Mouse (Mus musculus) midbrain, embryonic 13.5 days (tissue): ENCODE measurements around the gene Chd2. TPM values are rescaled to one million over a fixed set of nuclear protein-coding genes. Genes with fewer than 3 reads are reported as not detected.

ENCODE experiments used
- ATAC-seq: fragments of 200-750 bp; cut with Nextera tagmentation; 2 replicates; pipeline ENCODE4 v1.8.0; 2017; ENCODE audit warnings: mild to moderate bottlenecking, moderate TSS enrichment, moderate library complexity
- H3K27ac ChIP-seq: fragments of 300-500 bp; sonication (generic); 2 replicates; pipeline ENCODE4 v1.5.1; 2015; ENCODE audit warnings: inconsistent platforms, mild to moderate bottlenecking, moderate library complexity
- H3K27me3 ChIP-seq: fragments of 300-500 bp; sonication (generic); 2 replicates; pipeline ENCODE4 v1.6.1; 2015; ENCODE audit warnings: mild to moderate bottlenecking, inconsistent platforms
- H3K36me3 ChIP-seq: fragments of 300-500 bp; sonication (generic); 2 replicates; pipeline ENCODE4 v1.6.1; 2015; ENCODE audit warnings: mild to moderate bottlenecking, inconsistent platforms
- H3K4me1 ChIP-seq: fragments of 300-500 bp; sonication (generic); replicated peaks from 2 replicates; pipeline ENCODE4 v1.6.1; 2015; ENCODE audit warnings: inconsistent platforms
- H3K4me2 ChIP-seq: fragments of 300-500 bp; sonication (generic); replicated peaks from 2 replicates; pipeline ENCODE4 v1.6.1; 2015; ENCODE audit warnings: moderate library complexity, mild to moderate bottlenecking, inconsistent platforms
- H3K4me3 ChIP-seq: fragments of 300-500 bp; sonication (generic); replicated peaks from 2 replicates; pipeline ENCODE4 v1.5.1; 2015; ENCODE audit warnings: mild to moderate bottlenecking, inconsistent platforms
- H3K9ac ChIP-seq: fragments of 300-500 bp; sonication (generic); replicated peaks from 2 replicates; pipeline ENCODE4 v1.6.1; 2015; ENCODE audit warnings: mild to moderate bottlenecking, inconsistent platforms
- H3K9me3 ChIP-seq: fragments of 300-500 bp; sonication (generic); 2 replicates; pipeline ENCODE4 v1.6.1; 2016; ENCODE audit warnings: mild to moderate bottlenecking, inconsistent platforms
- WGBS: fragments of 180-500 bp; shearing (Covaris S2); methylation state at CpG from one replicate; pipeline ENCODE4 v1.1.7; 2015; 5-methylcytosine and 5-hydroxymethylcytosine counted together
- polyA plus RNA-seq: library from polyadenylated mRNA; unstranded; fragments of >200 nt; fragmentation: Nextera tagmentation; extraction: Ambion mirVana; gene quantifications from 2 replicates; pipeline ENCODE4 v1.2.1, GENCODE M21; 2015

Chd2 gene
- polyA plus RNA-seq, 1 experiment from 2014 or later: 48.5 TPM

DNA sequence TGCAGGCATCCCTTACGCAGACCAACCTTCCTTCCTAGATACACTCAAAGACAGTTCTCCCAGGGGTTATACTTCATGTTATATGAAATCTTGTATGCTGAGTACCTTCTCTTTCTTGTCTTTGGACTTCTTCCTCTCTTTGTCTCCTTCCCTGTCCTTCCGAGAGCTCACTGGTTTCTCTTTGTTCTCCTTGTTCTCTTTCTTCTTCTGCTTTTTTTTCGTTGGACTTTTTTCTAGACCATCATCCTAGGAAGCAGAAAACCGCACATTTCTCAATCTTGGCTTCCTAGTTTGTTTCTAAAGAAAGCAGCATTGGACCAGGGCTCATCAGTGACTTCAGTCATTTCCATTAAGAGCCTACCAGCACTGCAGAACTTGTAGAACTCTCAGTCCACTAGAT lies 90.0 kb downstream of the Chd2 start:
- Histone ChIP-seq H3K27ac (no peak overlapping the region), H3K9me3 (no peaks in the 10 kb centered on the region), H3K4me2 (no peak overlapping the region), H3K27me3 (no peaks in the 10 kb centered on the region), H3K4me3 (no peak overlapping the region), H3K4me1 (no peaks in the 10 kb centered on the region), H3K36me3 (peaks cover 92% of the 10 kb centered on the region), H3K9ac (no peak overlapping the region)
- no peak for ATAC-seq
- WGBS: 95% methylated on average over 4 of the region's 4 CpGs

DNA sequence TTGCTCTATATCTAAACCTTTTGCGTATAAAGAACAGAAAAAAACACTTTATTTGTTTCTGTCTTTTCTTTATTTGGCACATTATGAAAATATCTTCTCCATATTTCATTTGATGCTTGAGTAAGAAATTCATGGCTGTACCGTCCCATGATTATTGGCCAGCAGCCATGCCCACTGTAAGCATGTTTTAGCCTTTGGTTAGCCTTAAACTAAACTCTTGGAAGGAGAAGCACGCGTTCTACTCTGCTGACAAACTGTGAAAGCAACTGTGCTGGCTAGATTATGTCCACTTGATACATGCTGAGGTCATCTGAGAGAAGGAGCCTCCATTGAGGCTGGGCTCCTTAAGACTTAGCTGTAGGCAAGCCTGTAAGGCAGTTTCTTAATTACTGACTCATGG lies 99.4 kb downstream of the Chd2 start:
- Histone ChIP-seq H3K36me3 (peaks cover 91% of the 10 kb centered on the region), H3K4me3 (no peak overlapping the region), H3K27me3 (no peaks in the 10 kb centered on the region), H3K4me1 (no peaks in the 10 kb centered on the region), H3K4me2 (no peak overlapping the region), H3K9ac (no peak overlapping the region), H3K9me3 (no peaks in the 10 kb centered on the region), H3K27ac (no peak overlapping the region)
- no peak for ATAC-seq
- WGBS: 97% methylated on average over 4 of the region's 4 CpGs

DNA sequence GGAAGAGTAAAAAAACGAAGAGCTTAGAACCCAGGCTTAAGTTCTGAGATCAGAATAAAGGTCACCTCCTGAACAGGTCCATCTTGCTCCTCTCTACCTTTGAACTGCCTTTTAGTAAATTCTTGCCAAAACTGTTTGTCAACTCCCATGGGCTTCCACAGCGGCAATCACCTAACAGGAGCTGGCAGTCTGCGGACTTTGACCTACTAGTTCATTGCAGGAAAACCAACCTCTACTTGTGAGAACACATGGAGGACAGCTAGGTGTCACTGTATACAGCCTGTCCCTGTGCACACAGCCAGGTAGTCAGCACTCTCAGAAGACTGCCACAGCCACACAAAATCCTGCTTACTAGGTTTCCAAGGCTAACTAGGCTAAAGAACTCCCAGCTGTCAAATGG lies 99.8 kb downstream of the Chd2 start:
- Histone ChIP-seq H3K9me3 (no peaks in the 10 kb centered on the region), H3K9ac (no peak overlapping the region), H3K27ac (no peak overlapping the region), H3K27me3 (no peaks in the 10 kb centered on the region), H3K4me3 (no peak overlapping the region), H3K36me3 (peaks cover 90% of the 10 kb centered on the region), H3K4me1 (no peaks in the 10 kb centered on the region), H3K4me2 (no peak overlapping the region)
- WGBS: 97% methylated on average over 3 of the region's 3 CpGs
- no peak for ATAC-seq

DNA sequence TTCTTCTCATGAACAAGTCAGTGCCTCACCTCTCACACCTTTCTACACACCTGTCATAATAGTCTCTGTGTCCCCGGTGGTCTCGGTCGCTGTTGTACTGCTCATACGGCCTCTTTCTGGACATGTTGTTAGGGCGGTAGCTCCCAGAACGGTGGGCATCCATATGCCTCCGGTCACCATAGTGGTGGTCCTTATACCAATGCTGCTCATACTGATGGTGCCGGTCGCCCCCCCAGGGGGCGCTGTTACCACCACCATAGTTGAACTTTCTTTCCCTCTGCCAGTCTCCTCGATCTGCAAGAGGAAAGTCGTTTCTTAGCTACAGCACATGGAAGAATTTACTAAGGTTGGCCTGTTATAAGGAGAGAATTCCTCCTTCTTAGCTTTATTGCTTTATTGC lies 105.9 kb downstream of the Chd2 start:
- Histone ChIP-seq H3K4me3 (no peak overlapping the region), H3K9ac (no peak overlapping the region), H3K4me1 (0 out of 2 replicates have a peak, but pooled peaks cover 7% of the 10 kb centered on the region), H3K27ac (no peak overlapping the region), H3K4me2 (no peak overlapping the region), H3K27me3 (no peaks in the 10 kb centered on the region), H3K36me3 (peaks cover 76% of the 10 kb centered on the region), H3K9me3 (no peaks in the 10 kb centered on the region)
- 77% methylated on average over 12 of the region's 12 CpGs for WGBS
- peak; percentile 40; the same call in 1 of the 2 replicates for ATAC-seq

DNA sequence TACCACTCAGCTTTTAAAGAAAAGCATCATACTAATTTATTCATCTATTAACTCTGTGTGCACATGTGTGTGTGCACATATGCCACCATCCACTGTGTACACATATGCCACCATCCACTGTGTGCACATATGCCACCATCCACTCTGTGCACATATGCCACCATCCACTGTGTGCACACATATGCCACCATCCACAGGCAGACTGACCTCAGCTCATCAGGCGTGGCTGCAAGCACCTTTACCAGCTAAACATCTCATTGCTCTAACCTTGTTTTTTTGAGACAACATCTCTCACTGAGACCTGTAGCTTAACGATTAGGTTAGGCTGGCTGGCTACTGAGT lies 107.3 kb downstream of the Chd2 start:
- Histone ChIP-seq H3K36me3 (peaks cover 74% of the 10 kb centered on the region), H3K27ac (no peak overlapping the region), H3K4me3 (no peak overlapping the region), H3K27me3 (no peaks in the 10 kb centered on the region), H3K4me1 (0 out of 2 replicates have a peak, but pooled peaks cover 7% of the 10 kb centered on the region), H3K9ac (no peak overlapping the region), H3K4me2 (no peak overlapping the region), H3K9me3 (no peaks in the 10 kb centered on the region)
- no peak for ATAC-seq
- 94% methylated on average over 2 of the region's 2 CpGs for WGBS

DNA sequence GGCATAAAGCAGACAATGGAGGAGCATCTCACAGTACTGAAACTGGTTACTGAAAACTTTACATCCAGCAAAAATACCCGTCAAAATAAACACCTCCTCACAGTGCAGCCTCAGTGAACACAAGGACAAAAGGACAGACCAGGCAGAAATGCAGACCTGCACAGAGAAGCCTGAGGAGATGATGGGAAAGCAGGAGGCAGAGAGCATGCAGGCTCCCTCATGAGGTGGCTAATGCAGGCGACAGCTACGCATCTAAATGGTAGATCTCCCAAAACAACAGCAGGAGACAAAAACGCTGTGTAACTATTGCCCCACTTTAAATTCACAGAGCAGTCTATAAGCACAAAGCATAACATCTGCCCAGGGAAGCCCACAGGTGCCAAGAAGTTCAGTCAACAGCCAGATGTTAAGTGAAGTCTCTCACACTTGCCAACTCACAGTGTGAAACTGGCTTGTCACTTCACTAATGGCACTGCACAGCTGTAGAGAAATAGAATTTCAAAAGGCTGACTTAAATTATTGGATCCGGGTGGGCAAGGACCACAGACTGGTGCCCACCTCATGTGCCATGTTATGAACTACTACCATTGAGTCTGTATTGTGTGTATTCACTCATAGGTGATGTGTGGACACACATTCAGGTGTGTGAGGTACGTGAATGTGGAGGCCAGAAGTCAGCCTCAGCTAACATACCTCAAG lies 107.8 kb downstream of the Chd2 start:
- Histone ChIP-seq H3K9me3 (no peaks in the 10 kb centered on the region), H3K36me3 (peaks cover 74% of the 10 kb centered on the region), H3K4me1 (0 out of 2 replicates have a peak, but pooled peaks cover 7% of the 10 kb centered on the region), H3K27me3 (no peaks in the 10 kb centered on the region), H3K27ac (peak overlapping the region; percentile 60), H3K9ac (no peak overlapping the region), H3K4me2 (no peak overlapping the region), H3K4me3 (no peak overlapping the region)
- WGBS: 84% methylated on average over 6 of the region's 6 CpGs
- ATAC-seq: no peak

DNA sequence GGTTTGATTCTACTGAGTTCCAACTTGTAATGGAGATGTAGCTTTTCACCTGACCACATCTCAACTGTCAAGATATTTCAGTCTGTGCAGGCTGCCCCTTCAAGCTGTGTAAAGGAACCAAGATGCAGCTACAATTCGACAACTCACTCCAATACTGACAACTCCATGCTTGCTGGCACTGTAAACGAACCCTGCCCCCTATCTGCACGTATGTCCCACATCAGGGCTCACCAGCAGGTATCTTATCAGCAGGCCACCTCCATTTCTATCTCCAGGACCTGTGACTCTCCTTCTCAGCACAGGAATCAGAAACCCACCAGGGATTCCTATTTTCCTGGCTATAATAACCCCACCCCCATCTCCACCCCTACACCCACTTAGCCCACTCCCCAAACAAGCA lies 113.1 kb downstream of the Chd2 start:
- Histone ChIP-seq H3K9ac (no peak overlapping the region), H3K4me1 (peaks cover 18% of the 10 kb centered on the region), H3K27me3 (no peaks in the 10 kb centered on the region), H3K4me2 (no peak overlapping the region), H3K36me3 (peaks cover 48% of the 10 kb centered on the region), H3K4me3 (no peak overlapping the region), H3K27ac (no peak overlapping the region), H3K9me3 (no peaks in the 10 kb centered on the region)
- ATAC-seq: no peak
- WGBS: 96% methylated on average over 3 of the region's 3 CpGs

DNA sequence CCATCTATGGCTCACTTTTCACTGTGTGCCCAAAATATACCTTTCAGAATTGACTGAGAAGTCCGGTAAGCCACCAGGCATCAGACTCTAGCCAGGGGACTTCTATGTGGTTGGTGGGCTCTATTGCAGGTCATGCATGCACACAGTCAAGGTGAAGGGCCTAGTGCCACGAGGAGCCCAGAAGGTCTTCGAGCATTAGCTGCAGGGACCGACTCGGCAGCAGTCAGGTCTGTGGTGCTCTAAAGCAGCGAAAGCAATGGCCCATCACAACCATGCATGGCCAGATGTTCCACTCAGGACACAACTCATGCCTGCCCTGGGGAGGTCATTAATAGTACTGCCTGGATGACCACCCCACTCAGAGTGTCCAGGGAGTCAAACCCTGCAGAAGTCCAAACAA lies 113.8 kb downstream of the Chd2 start:
- Histone ChIP-seq H3K9ac (no peak overlapping the region), H3K27me3 (no peaks in the 10 kb centered on the region), H3K4me3 (no peak overlapping the region), H3K4me2 (no peak overlapping the region), H3K27ac (0 out of 2 replicates have a peak overlapping the region, but pooled peaks have one; percentile 7), H3K36me3 (peaks cover 44% of the 10 kb centered on the region), H3K9me3 (no peaks in the 10 kb centered on the region), H3K4me1 (peaks cover 23% of the 10 kb centered on the region)
- WGBS: 91% methylated on average over 6 of the region's 6 CpGs
- ATAC-seq: no peak

DNA sequence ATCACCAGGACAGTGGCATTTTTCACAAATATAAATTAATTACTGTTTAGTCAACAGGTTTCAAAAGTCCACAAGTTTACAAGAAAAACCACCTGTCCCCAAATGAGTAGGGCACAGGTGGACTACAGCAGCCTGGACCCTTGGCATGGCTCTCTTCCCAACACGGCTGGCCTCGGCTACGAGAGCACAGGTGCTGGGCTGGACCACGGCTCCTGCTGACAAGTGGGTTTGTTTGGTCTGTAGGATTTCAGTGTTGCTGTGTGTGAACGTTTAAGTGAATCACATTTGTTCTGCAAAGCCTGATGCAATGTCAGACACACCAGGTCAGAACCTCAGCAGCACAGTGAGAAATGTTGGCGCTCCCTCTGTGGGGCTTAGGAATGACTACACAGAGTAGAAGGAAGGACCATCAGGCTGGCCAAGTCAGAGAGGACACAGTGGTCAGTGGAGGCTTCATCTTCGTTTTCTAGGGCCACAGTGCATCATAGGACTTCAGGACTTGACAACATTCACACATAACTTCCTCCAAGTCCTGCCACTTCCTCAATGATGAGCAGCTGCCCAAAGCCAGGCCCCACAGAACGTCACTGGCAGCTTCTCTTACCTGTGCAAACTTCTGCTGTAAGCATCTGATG lies 114.8 kb downstream of the Chd2 start:
- ATAC-seq: no peak
- WGBS: 85% methylated on average over 8 of the region's 8 CpGs
- Histone ChIP-seq H3K9ac (no peak overlapping the region), H3K27ac (no peak overlapping the region), H3K4me3 (no peak overlapping the region), H3K9me3 (no peaks in the 10 kb centered on the region), H3K36me3 (peaks cover 41% of the 10 kb centered on the region), H3K4me1 (peaks cover 30% of the 10 kb centered on the region), H3K4me2 (no peak overlapping the region), H3K27me3 (no peaks in the 10 kb centered on the region)

DNA sequence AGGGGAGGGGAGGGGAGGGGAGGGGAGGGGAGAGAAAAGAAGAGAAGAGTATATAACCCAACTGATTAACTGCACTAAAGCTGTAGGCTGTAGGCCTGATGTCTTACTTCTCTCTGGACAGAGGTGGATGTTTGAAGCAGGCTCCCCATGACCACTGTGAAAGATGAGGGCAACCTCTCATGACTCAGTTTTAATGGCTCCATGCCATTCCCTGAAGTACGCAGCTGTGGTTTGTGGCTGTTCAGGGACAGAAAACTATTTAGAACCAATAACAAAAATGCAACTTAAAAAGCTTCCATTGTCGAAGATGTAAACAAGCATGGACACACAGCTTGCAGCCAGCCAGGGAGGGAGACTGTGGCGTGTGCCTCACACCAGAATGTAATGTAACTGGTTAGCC lies 115.4 kb downstream of the Chd2 start:
- Histone ChIP-seq H3K4me2 (no peak overlapping the region), H3K4me1 (peaks cover 36% of the 10 kb centered on the region), H3K36me3 (peaks cover 38% of the 10 kb centered on the region), H3K27ac (no peak overlapping the region), H3K27me3 (no peaks in the 10 kb centered on the region), H3K4me3 (no peak overlapping the region), H3K9me3 (no peaks in the 10 kb centered on the region), H3K9ac (no peak overlapping the region)
- 90% methylated on average over 3 of the region's 3 CpGs for WGBS
- ATAC-seq: no peak

DNA sequence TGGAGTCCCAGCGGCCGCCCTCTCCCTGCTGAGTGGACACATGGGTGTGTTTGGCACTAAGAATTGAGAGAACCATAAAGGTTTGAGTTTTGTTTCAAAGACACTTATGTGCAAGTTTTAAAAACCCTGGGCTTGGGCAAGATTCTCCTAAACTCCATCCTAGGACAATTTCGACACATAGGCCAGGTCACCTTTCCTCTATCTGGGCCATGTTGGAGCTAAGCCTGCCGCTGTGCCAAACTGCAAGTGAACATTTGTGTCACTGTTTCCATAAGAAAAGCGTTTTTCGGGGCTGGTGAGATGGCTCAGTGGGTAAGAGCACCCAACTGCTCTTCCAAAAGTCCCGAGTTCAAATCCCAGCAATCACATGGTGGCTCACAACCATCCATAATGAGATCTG lies 116.2 kb downstream of the Chd2 start:
- Histone ChIP-seq H3K4me3 (no peak overlapping the region), H3K4me1 (peaks cover 43% of the 10 kb centered on the region), H3K27me3 (no peaks in the 10 kb centered on the region), H3K27ac (0 out of 2 replicates have a peak overlapping the region, but pooled peaks have one; percentile 57), H3K36me3 (peaks cover 41% of the 10 kb centered on the region), H3K4me2 (no peak overlapping the region), H3K9me3 (no peaks in the 10 kb centered on the region), H3K9ac (no peak overlapping the region)
- 95% methylated on average over 7 of the region's 7 CpGs for WGBS
- ATAC-seq: no peak

DNA sequence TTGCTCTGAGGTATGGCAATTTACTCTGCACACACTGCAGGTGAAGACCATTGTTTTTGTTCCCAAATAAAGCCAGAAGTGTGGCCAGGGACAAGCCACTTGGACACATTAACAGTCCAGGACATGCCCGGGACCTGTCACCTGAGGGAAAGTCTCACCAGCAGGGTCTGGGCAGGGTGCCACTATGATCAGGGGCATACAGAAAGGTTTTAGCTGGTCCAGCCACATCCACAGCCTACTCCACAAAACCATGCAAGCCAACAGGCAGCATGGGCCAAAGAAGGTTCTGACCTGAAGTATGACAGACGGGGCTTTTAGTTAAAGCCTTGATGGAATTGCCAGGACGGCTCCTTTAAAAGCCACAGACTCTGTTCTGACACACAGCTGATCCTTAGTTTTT lies 116.9 kb downstream of the Chd2 start:
- Histone ChIP-seq H3K9me3 (no peaks in the 10 kb centered on the region), H3K4me1 (peaks cover 50% of the 10 kb centered on the region), H3K27me3 (no peaks in the 10 kb centered on the region), H3K9ac (no peak overlapping the region), H3K27ac (peak overlapping the region; percentile 57; the same call in 1 of the 2 replicates), H3K4me3 (no peak overlapping the region), H3K36me3 (peaks cover 40% of the 10 kb centered on the region), H3K4me2 (no peak overlapping the region)
- no peak for ATAC-seq
- WGBS: 56% methylated on average over 3 of the region's 3 CpGs
